Comparison of ENCODE assay signal across 10 mouse cellular contexts in the genomic region with DNA sequence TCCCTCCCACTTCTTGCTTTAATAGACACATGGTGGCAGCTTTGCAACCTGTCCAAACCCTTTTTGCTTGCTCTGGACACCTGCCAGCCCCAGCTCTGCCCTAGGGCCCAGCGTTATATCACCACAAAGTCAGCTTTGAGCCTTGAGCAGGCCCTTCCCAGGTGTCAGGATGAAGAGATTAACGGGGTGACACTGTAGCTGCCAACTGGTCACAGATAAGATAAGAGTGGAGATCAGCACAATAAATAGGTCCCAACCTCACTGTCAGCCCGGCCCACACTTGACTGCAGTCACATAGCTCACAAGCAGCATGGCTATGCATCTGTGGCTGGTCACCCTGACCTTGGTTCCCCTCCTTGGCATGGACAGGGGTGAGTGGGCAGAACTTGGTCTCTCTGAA. TPM values are rescaled to one million over a fixed set of nuclear protein-coding genes. Genes with fewer than 3 reads are reported as not detected.
DNase-seq lines count a peak whose midpoint lies in the region; ATAC-seq lines count a peak whose summit lies in the region.
"Had no signal": no experiment of that assay in that cellular context is flagged by ENCODE, and none has a peak within 500 bp of the region (broad histone marks: within the 10 kb centered on the region; RNA-seq: fewer than 3 reads in every experiment).

Gene Spink4 (plus strand): TSS at position 268 of the 400 bp plus-strand sequence.

- peak within 1 kb of the TSS; percentile 17 to 67 for H3K27ac ChIP-seq in heart, embryonic 14.5 days (replicated peaks in 1 of 2; ENCODE audit: control insufficient read depth in 1 of 2, insufficient read depth in 1 of 2, low read depth in 2 of 2, low read length in 2 of 2)
- no peak within 1 kb of the TSS for H3K27ac ChIP-seq in stomach, embryonic 15.5 days
- H3K27ac ChIP-seq: hindbrain, embryonic 15.5 days; limb, embryonic 12.5 days had no signal

- H3K4me1 ChIP-seq in heart, embryonic 14.5 days (ENCODE audit: control insufficient read depth in 2 of 2, insufficient read depth in 2 of 2, low read length in 2 of 2): peaks cover 12 to 13% of the 10 kb centered on the region in 2 experiments
- peaks cover 5% of the 10 kb centered on the region; the same call in 1 of the 2 replicates for H3K4me1 ChIP-seq in stomach, embryonic 15.5 days
- H3K4me1 ChIP-seq: hindbrain, embryonic 15.5 days; limb, embryonic 12.5 days had no signal

- DNase-seq in lung, adult 18-20 months: peak; percentile 27 to 36
- no peak for DNase-seq in lung, postnatal 4 days
- no peak for DNase-seq in large intestine, adult 2 months (ENCODE audit: low read depth, low spot score)
- no peak for DNase-seq in B cell, adult 2 months
- DNase-seq in T-cell, adult 2 months (ENCODE audit: low spot score): no peak
- no peak for DNase-seq in right cerebral cortex, postnatal 10 days (ENCODE audit: low spot score in 2 of 2)

- H3K36me3 ChIP-seq in heart, embryonic 14.5 days (ENCODE audit: control insufficient read depth, insufficient read depth, low read length): no peaks in the 10 kb centered on the region
- H3K36me3 ChIP-seq in stomach, embryonic 15.5 days: no peaks in the 10 kb centered on the region
- H3K36me3 ChIP-seq: hindbrain, embryonic 15.5 days; limb, embryonic 12.5 days had no signal

- H3K4me2 ChIP-seq in heart, embryonic 14.5 days (ENCODE audit: low read length): no peak within 1 kb of the TSS
- no peak within 1 kb of the TSS for H3K4me2 ChIP-seq in stomach, embryonic 15.5 days
- H3K4me2 ChIP-seq: hindbrain, embryonic 15.5 days; limb, embryonic 12.5 days had no signal

- H3K9ac ChIP-seq in heart, embryonic 14.5 days (ENCODE audit: low read length): no peak within 1 kb of the TSS
- H3K9ac ChIP-seq in stomach, embryonic 15.5 days: no peak within 1 kb of the TSS
- H3K9ac ChIP-seq: hindbrain, embryonic 15.5 days; limb, embryonic 12.5 days had no signal

- 3% methylated on average over 3 of the region's 3 CpGs for WGBS in heart, embryonic 14.5 days
- 22% methylated on average over 3 of the region's 3 CpGs for WGBS in large intestine, adult 2 months
- 17% methylated on average over 3 of the region's 3 CpGs for WGBS in stomach, embryonic 15.5 days

- no peaks in the 10 kb centered on the region for H3K9me3 ChIP-seq in heart, embryonic 14.5 days (ENCODE audit: control insufficient read depth, low read length)
- no peaks in the 10 kb centered on the region for H3K9me3 ChIP-seq in stomach, embryonic 15.5 days
- H3K9me3 ChIP-seq: hindbrain, embryonic 15.5 days; limb, embryonic 12.5 days had no signal

- peak; percentile 46; the same call in 1 of the 2 replicates for ATAC-seq in heart, embryonic 14.5 days (ENCODE audit: insufficient number of reproducible peaks, insufficient read depth, low FRiP score, low read depth)
- ATAC-seq in stomach, embryonic 15.5 days (ENCODE audit: insufficient read depth, low FRiP score, low read depth): peak; percentile 62

- no peaks in the 10 kb centered on the region for H3K27me3 ChIP-seq in heart, embryonic 14.5 days (ENCODE audit: control insufficient read depth, insufficient read depth, low read length)
- H3K27me3 ChIP-seq in stomach, embryonic 15.5 days (replicated peaks): no peaks in the 10 kb centered on the region
- H3K27me3 ChIP-seq: hindbrain, embryonic 15.5 days; limb, embryonic 12.5 days had no signal

- no peak within 1 kb of the TSS for H3K4me3 ChIP-seq in heart, embryonic 14.5 days (ENCODE audit: control insufficient read depth in 1 of 2, insufficient read depth in 1 of 2, low read depth in 1 of 2, low read length in 2 of 2)
- H3K4me3 ChIP-seq in stomach, embryonic 15.5 days (replicated peaks): no peak within 1 kb of the TSS
- H3K4me3 ChIP-seq: hindbrain, embryonic 15.5 days; limb, embryonic 12.5 days had no signal

RNA-seq across cellular contexts. Expression of gene Spink4, which starts in this region (rescaled TPM):
- polyA plus RNA-seq in heart, embryonic 14.5 days (2014; fragmentation: Nextera tagmentation; extraction: Ambion mirVana): 7.6 and 12.1 TPM in 2 replicates
- polyA plus RNA-seq in large intestine, adult 2 months (2012; rRNA removed): 16,689 and 16,845 TPM in 2 replicates
- polyA plus RNA-seq in stomach, embryonic 15.5 days (2015; fragmentation: Nextera tagmentation; extraction: Ambion mirVana): 40.4 and 53.4 TPM in 2 replicates
- polyA plus RNA-seq: hindbrain, embryonic 15.5 days; limb, embryonic 12.5 days had no signal

Comparison
In these comparisons a context has a peak if more than half of its experiments do, and no peak if none do; other contexts are left out.
1. RNA of gene Spink4 (polyA plus RNA-seq): 16,689 to 16,845 TPM in large intestine, adult 2 months; 40.4 to 53.4 TPM in stomach, embryonic 15.5 days and 7.6 to 12.1 TPM in heart, embryonic 14.5 days; every median in the first group is over 100 times any median in the second.
2. DNase-seq: peak in lung, adult 18-20 months (2 of 2); none in lung, postnatal 4 days (0 of 2), large intestine, adult 2 months (single experiment), B cell, adult 2 months (0 of 2), T-cell, adult 2 months (single experiment) and right cerebral cortex, postnatal 10 days (0 of 2).